Mouse (Mus musculus) cerebellum, postnatal 14 days (tissue): ENCODE data around the gene Psma1.

Experiments
- DNase-seq, 2 experiments: peaks; one replicate each; pipeline ENCODE4 v3.0.0; 2021; ENCODE audit warnings: mixed read lengths in 2 of 2

Gene Psma1

GRCm38 (mm10) chr7:114276005-114276752, at the start of gene Psma1:
Gene Psma1 (minus strand): TSS chr7:114276118.
- peak; percentile 99 for DNase-seq

GRCm38 (mm10) chr7:114323527-114323926, 47.6 kb upstream of the Psma1 start:
- DNase-seq = no peak

- peak; percentile 24 to 31 for DNase-seq
Observed at GRCm38 (mm10) chr7:114322531-114323441, 46.9 kb upstream of the Psma1 start.

GRCm38 (mm10) chr7:114321694-114322372, 45.9 kb upstream of the Psma1 start:
- DNase-seq = peak in 1 of 2 experiments; percentile 35

DNA sequence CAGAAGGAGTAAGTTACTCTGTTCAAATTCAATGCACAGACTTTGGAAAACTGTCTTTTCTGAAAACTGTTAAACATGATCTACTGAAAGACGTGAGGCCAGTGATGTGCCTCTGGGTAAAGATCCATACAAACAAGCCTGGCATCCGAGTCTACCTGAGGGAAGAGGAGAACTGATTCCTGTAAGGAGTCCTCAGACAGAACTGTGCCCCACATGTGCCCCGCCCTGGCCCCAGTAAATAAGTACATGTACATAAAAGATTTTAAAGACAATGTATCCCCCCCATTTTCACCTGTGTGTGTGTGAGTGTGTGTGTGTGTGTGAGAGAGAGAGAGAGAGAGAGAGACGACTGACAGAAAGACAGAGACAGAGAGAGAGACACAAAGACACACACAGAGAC, 42.0 kb upstream of the Psma1 start:
- no peak for DNase-seq

- no peak for DNase-seq
Observed at GRCm38 (mm10) chr7:114317389-114317792, 41.5 kb upstream of the Psma1 start.

GRCm38 (mm10) chr7:114316361-114316871, 40.5 kb upstream of the Psma1 start:
- no peak for DNase-seq

DNA sequence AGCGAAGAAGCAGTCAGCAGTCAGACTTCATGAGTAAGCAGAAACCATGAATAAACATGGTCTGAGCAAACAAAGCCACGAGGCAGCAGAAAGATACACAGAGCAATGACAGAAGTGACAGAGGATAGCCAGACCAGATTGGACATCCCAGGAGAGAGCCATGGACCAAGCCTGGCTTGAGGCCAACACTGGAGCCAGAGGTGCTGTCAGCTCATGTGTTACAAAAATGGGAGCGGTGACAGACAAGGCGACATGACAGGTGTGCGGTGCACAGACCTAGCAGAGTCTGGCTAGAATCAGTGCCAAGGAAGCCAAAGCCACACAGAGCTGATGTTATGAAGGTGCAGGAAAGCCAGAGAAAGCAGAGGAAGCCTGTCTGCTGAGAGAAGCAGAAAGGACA, 35.3 kb upstream of the Psma1 start:
- DNase-seq = peak; percentile 73 to 79

- DNase-seq = no peak
Observed at GRCm38 (mm10) chr7:114309020-114309419, 33.1 kb upstream of the Psma1 start.

DNA sequence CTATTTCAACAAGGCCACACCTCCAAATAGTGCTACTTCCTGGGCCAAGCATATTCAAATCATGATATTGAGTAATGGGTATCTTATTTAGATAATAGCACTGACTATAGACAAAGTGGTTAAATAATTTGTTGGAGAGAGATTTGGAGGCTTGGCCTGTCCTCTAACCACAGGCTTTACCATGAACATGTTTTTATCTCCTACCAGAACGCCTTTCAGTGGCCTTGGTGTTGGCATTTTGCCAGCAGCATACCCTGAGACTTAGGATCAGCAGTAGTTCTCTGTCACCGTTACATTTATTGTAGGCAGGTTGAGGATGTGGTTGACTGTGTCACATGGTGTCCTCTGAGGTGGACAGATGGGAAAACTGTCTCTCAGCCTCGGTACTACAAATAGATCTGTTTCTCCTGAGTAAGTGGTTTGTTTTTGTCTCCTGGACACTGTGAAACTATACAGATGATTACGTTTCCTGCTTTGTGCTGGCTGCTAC, 25.4 kb upstream of the Psma1 start:
- no peak for DNase-seq

GRCm38 (mm10) chr7:114300782-114301181, 24.9 kb upstream of the Psma1 start:
- no peak for DNase-seq

- DNase-seq = no peak
Observed at GRCm38 (mm10) chr7:114299247-114299646, 23.3 kb upstream of the Psma1 start.

DNA sequence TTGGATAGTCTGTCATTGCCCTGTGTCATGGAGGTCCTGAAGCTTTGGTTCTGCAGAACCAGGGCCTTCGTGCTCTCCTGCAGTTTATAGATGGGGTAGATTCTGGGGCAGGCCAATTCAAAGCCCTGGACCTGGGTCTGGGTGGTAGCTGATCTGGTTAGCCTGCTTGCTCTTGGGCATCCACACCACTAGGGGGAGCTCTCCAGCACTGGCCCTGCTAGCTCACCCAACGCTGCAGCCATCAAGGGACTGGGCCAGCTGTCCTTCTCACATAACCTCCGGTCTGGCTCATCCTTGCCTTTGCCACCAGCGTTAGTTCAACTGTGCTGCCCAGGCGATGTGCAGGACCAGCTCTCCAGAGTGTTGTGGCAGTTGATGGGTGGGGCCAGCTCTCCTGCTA, 18.8 kb upstream of the Psma1 start:
- peak in 1 of 2 experiments; percentile 59 for DNase-seq

DNA sequence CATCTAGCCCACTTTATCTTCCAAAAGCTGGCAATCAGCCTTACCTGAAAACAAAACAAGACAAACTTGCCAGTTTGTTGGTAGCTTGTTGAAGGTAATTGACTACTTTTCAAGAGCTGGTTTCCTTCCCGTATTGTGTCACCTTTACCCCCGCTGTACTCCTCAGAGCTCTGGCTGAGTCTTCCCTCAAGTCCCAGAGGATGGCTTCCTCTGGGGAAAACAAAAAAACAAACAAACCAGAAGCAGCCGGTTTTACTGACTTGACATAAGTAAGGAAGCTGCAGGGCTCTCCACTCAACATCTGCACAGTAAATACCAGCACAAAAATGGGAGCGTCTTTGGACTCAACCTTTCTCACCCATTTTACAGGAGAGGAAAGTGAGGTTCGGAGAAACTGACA, 18.0 kb upstream of the Psma1 start:
- DNase-seq = no peak

DNA sequence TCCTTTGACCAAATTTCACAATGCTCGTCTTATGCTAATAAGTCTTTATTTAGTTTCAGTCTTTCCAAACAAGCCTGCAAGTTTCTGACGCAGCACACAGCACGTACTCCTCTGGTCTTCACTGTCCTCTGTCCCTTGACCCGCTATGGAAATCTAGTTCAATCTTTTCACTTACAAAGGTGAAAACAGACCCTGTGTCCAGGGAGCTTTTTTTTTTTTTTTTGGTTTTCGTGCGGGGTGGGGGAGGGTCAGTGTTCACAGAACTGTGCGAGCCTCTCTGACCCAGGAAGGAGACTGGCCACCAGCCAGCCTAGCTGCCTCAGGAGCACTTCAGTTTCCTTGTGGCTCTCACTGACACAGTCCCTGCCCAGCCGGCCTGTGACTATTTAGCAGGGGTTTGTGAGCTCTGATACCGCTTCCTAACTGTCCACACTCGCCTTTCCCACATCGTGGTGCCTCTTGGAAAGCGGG, 16.6 kb upstream of the Psma1 start:
- peak; percentile 93 to 94 for DNase-seq

DNA sequence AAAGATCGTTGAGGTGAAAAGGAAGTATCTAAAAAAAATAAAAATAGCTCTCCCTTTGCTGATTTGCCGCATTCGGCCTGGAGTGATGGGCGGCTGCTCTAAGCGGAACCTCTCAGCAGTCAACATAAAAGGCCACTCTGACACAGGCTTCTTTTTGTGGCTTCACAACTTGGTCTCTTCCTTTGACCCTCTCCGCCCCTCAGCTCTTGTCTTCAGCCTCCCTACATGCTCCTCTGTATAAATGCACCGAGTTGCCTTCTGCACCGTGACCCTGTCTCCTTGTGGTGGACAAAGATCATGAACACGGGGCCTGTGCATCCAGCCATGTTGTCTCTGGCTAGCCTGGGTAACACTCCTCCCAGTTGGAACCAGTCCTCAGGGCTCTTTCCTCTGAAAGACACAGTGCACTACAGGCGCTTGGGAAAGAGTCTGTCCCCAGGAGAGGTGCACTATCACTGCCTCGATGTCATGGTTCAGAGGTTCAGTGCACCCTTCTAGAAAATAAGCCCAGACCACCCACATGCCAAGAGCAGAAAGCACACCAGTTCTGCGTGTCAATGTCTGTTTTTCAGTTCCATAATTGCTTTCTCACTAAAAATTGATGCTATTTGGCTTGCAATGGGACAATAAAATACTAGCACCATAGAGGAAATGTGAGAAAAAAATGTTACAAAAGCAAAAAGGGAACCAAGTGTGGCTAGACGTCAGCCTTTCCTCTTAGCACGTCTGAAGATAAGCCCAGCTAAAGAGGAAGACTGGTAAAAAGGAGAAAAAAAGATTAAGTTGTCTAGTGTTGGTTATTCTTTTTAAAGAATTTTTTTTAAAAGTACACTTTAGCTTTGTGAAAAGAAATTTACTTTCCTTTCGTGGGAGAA, 15.8 kb upstream of the Psma1 start:
- DNase-seq = peak; percentile 58 to 71

GRCm38 (mm10) chr7:114290078-114290506, 14.2 kb upstream of the Psma1 start:
- DNase-seq = peak; percentile 87 to 89

- no peak for DNase-seq
Observed at GRCm38 (mm10) chr7:114284296-114284910, 8.5 kb upstream of the Psma1 start.

DNA sequence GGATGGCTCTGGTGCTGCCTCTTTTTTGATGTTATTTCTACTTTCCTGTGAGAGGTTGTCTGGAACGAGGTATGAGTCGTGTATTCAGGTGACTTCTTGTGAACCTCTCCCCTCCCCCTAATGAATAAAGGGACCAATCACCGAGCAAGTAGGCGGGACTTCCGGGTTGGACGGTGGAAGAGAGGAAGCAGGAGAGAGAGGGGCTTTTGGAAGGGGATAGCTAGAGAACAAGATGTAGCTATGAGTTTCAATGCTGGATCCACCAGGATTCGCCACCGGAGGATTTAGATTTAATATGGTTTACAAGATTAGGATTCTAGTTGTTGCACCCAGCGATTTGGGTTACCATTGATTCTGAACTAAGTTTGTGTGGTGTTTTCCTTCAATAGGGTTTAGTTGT, 7.1 kb upstream of the Psma1 start:
- no peak for DNase-seq

DNA sequence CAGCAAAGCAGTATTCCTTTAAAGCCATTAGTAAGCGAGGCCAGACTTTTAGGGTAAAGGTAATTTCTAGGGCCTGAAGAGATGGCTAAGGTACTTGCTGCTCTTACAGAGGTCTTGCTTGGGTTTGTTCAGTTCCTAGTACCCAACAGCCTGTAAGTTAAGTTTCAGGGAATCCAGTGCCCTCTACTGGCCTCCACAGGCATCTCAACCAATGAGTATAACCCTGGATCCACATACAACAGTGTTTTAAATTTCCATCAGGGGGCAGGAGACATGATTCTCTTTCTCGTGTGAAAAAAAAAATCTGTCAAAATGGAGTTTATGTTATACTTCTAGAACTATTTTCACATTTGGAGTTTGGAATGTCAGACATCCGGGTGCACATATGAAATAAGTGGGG, 5.8 kb upstream of the Psma1 start:
- DNase-seq = peak; percentile 64 to 69

GRCm38 (mm10) chr7:114275372-114276004, 430 bp downstream of the Psma1 start:
- DNase-seq = no peak
